Mouse (Mus musculus) layer of hippocampus, postnatal 10 days (tissue): Measurements from ENCODE around the gene Gripap1. TPM values are rescaled to one million over a fixed set of nuclear protein-coding genes. Genes with fewer than 3 reads are reported as not detected.
"Not testable (repeated sequence)": the region's sequence is repeated elsewhere in the genome, so short reads cannot be mapped to it uniquely, and the experiment has no call there.

Source experiments
- DNase-seq, 2 experiments: peaks; one replicate each; pipeline ENCODE4 v3.0.0; 2021; ENCODE audit warnings: low spot score in 2 of 2
- total RNA-seq, 2 experiments: library from RNA; stranded (reverse); gene quantifications; 2 replicates each; pipeline ENCODE4 v1.2.3; 2021

Gene Gripap1
- total RNA-seq, 2 experiments from 2014 or later = 86.1 to 93.0 TPM

GRCm38 (mm10) chrX:7778450-7779244, 10.9 kb upstream of the Gripap1 start:
- no peak for DNase-seq

DNA sequence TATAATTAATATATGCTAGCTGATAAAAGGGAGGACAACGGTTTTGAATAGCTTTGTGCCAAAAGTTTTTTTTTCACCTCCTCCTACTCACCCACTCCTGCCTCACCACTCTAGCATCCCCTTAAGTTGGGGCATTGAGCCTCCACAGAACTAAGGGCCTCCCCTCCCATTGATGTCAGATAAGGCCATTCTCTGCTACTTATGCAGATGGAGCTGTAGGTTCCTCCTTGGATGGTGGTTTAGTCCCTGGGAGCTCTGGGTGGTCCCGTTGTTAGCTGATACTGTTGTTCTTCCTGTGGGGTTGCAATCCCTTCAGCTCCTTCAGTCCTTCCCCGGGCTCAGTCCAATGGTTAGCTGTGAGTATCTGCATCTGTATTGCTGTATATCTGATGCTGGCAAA, 10.3 kb upstream of the Gripap1 start:
- DNase-seq = no peak

- no peak for DNase-seq
Measured at GRCm38 (mm10) chrX:7782603-7783092, 6.9 kb upstream of the Gripap1 start.

GRCm38 (mm10) chrX:7790309-7790708, 744 bp downstream of the Gripap1 start:
- DNase-seq = no peak

GRCm38 (mm10) chrX:7793361-7793760, 3.8 kb downstream of the Gripap1 start:
- DNase-seq = no peak

- DNase-seq = no peak
Measured at GRCm38 (mm10) chrX:7795016-7795415, 5.5 kb downstream of the Gripap1 start.

GRCm38 (mm10) chrX:7797327-7797726, 7.8 kb downstream of the Gripap1 start:
- DNase-seq = no peak

DNA sequence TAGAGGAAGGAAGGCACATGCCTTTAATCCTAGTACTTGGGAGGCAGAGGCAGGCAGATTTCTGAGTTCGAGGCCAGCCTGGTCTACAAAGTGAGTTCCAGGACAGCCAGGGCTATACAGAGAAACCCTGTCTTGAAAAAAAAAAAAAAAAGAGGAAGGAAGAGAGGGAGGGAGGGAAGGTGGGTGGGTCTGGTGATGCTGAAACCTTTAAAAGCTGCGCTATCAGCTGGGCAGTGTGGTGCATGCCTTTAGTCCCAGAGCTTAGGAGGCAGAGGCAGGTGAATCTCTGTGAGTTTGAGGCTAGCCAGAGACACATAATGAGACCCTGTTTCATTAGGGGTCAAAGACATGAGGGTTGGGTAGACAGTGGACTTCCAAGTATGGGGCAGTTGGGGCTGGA, 12.6 kb downstream of the Gripap1 start:
- DNase-seq = not testable (repeated sequence)

DNA sequence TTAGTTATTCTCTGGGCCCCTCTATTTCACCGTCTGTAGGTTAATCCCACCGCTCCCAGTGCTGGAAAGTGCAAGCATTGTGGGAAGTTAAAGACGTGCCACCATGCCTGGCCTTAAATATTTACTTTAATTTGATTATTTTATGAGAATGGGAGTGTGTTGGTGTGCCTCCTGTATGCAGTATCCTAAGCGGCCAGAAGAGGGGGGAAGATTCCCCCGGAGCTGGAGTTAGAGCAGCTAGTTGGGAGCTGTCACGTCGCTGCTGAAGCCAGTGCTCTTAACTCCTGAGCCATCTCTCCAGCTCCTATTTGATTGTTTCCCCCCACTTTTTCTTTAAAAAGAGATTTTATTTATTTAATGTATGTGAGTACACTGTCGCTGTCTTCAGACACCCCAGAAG, 25.5 kb downstream of the Gripap1 start:
- DNase-seq = peak; percentile 14 to 47

DNA sequence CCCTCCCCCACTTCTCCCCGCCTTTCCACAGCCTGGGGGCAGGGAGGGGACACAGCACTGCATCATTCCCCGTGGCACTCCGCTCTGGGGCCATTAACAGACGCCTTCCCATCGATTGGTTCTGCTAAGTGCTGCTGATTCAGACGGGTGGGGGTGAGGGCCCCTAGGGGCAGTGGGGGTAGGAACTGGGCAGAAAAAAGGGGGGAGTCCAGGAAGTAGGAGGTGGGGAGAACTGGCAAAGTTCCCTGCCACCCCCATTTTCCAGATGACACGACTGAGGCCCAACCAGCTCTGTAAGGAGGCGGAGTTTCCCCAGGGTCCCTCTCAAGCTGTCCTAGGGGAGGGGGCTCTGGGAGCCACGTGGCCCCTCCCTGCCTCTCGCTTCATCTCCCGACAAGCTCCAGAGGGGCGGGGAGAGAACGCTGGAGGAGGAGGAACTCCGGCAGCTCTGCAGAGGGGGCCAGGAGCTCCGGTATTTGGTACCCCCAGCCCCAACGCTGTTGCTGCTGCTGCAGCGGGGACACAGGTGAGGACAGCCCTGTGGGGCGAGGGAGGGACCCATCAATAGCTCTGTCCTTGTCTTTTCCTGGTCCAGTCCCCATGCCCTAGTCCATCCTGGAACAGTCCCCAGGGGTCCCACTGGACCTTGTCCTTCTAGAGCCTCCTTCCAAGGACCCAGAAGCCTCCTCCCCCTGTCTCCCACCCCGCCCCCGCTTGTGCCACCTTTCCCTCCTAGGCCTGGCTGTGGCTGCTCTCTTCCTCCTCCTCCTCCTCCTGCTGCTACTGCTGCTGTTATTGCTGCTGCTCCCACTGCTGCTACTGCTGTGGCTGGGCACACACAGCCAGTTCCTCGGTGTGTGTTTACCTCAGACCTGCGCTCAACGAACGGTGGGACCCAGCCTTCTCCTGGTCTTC, 32.6 kb downstream of the Gripap1 start, which contains the start of gene Kcnd1:
Kcnd1 (plus strand) TSS at position 425 of the 915 bp plus-strand sequence.
- DNase-seq = peak; percentile 50 to 67

DNA sequence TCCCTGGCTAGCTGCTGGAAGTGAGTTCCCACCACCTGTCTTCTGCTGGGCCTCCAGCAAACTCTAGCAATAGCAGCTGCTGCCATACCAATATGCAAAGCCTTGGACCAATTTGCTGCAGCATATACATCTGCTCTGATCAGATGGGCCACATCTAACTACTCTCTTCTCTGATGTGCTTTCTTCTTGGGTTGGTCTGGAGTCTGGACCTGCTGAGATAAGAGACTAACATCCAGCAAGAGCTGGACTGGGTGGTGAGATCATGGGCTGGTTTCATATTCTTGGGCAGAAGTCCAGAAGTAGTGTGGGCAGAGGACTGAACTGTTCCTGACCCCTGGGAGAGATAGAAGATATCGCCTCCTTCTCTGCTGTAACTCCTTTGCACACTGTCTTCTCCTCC, 47.6 kb downstream of the Gripap1 start:
- no peak for DNase-seq

DNA sequence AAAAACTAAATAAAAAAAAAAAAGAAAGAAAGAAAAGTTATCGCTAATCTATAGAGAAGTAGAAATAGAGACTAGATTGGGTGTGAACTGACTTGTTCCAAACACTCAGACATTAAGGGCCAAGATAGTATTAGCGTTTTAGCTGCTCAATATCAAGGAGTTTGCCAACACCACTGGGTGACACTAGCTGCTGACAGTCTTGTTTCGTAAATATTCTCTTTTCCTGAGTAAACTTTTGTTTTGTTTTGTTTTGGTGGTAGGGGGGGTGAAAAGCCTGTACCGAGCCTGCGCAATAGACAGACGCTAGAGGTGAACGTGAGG, 51.2 kb downstream of the Gripap1 start:
- DNase-seq = no peak

GRCm38 (mm10) chrX:7841163-7842162, 51.9 kb downstream of the Gripap1 start, which contains the start of gene Otud5:
Gene Otud5, plus strand, starts transcription at chrX:7841364.
- peak; percentile 86 to 91 for DNase-seq

- DNase-seq = peak; percentile 22
Measured at GRCm38 (mm10) chrX:7842318-7842717, 52.8 kb downstream of the Gripap1 start.

- DNase-seq = peak; percentile 12 to 18
Measured at GRCm38 (mm10) chrX:7847845-7848244, 58.3 kb downstream of the Gripap1 start.

DNA sequence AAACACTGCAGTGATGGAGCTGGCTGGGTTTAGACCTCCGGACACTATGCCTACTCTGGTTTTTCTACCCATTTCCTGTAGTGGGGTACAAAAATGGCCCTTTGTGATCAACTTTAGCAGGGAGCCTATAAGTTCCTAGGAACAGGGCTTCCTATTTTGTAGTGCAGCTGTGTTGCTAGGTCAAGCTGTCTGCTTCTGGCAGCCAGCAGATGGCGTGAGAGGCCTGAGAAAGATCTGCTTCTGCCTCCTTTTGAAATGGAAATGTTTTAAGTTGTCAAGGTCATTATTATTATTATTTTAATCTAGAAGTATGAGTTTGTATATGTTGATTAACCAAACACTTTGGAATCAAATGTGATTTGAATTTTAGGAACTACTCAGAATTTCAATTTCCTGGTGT, 65.0 kb downstream of the Gripap1 start:
- DNase-seq = peak; percentile 28 to 53

DNA sequence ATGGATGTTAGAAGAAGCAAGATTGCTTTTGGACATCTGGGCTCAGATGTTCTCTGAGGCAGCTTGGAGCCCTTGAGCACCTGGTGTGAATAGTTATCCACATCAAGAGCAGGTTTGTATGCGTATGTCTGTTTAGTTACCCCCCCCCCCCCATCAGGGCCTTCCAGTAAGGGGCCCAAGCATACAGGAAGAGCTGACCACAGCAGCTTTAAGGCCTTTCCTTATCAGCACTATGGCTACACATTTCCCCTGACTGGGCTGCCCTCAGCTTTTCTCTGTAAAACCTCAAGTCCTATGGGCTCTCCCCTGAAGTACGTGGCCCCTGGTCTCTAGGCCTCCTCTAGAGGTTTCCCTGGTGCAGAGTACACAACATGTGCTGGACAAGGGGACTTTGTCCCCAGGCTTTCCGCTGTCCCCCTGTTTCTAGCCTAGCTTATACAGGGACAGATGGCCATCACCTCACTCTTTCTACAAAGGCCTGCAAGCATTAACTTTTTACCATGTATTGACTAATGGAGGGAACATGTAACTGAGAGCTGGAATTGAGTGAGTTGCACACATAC, 69.7 kb downstream of the Gripap1 start:
- DNase-seq = no peak

GRCm38 (mm10) chrX:7863181-7863580, 73.6 kb downstream of the Gripap1 start:
- no peak for DNase-seq

DNA sequence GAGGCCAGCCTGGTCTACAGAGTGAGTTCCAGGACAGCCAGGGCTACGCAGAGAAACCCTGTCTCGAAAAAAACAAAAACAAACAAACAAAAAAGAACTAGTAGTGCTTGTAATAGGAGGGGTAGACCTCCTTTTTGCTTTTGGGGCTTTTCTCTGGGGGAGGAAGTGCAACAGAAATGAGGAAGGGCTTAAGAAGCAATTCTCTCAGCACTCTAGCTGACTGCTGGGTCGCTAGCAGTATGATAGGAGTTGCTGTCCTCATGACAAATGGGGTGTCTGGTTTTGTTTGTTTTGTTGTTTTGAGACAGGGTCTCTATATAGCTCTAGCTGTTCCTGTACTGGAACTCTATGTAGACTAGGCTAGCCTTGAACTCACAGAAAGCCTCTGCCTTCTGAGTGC, 75.0 kb downstream of the Gripap1 start:
- no peak for DNase-seq

- DNase-seq = no peak
Measured at GRCm38 (mm10) chrX:7865343-7865742, 75.8 kb downstream of the Gripap1 start.
